16 mouse cellular contexts compared by ENCODE assay signal in genomic region chr16:45999374-46000191, GRCm38 (mm10). TPM values are rescaled to one million over a fixed set of nuclear protein-coding genes. Genes with fewer than 3 reads are reported as not detected.
DNase-seq lines count a peak whose midpoint lies in the region; ATAC-seq and TF ChIP-seq lines count a peak whose summit lies in the region.
"Had no signal": no experiment of that assay in that cellular context is flagged by ENCODE, and none has a peak within 500 bp of the region (broad histone marks: within the 10 kb centered on the region; RNA-seq: fewer than 3 reads in every experiment).

No protein-coding gene starts in this region.

- WGBS in forebrain, embryonic 10.5 days: 72% methylated on average over 10 of the region's 10 CpGs
- 35% methylated on average over 10 of the region's 10 CpGs for WGBS in hindbrain, embryonic 13.5 days
- WGBS in neural tube, embryonic 13.5 days: 30% methylated on average over 10 of the region's 10 CpGs
- WGBS in kidney, adult 2 months: 53% methylated on average over 10 of the region's 10 CpGs
- WGBS in heart, adult 2 months: 76% methylated on average over 10 of the region's 10 CpGs

- H3K79me2 ChIP-seq in heart, adult 2 months (replicated peaks; ENCODE audit: control insufficient read depth, insufficient read depth, low read length): no peaks in the 10 kb centered on the region

- H3K4me1 ChIP-seq in forebrain, embryonic 10.5 days: peaks cover 24% of the 10 kb centered on the region
- peaks cover 16% of the 10 kb centered on the region for H3K4me1 ChIP-seq in hindbrain, embryonic 13.5 days (replicated peaks)
- peaks cover 15% of the 10 kb centered on the region; the same call in 1 of the 2 replicates for H3K4me1 ChIP-seq in neural tube, embryonic 13.5 days (replicated peaks)
- no peaks in the 10 kb centered on the region for H3K4me1 ChIP-seq in kidney, adult 2 months (ENCODE audit: control insufficient read depth, insufficient read depth, low read length)
- no peaks in the 10 kb centered on the region for H3K4me1 ChIP-seq in heart, adult 2 months (ENCODE audit: control insufficient read depth, insufficient read depth, low read length)
- H3K4me1 ChIP-seq: limb, embryonic 15.5 days; stomach, embryonic 15.5 days had no signal

- no peak for TF ChIP-seq POLR2A in kidney, adult 2 months (IDR thresholded peaks at IDR 0.05; ENCODE audit: low read depth, low read length)
- no peak for TF ChIP-seq POLR2A in heart, adult 2 months (IDR thresholded peaks at IDR 0.05; ENCODE audit: insufficient read depth, low read depth, low read length)

- no peaks in the 10 kb centered on the region for H3K27me3 ChIP-seq in forebrain, embryonic 10.5 days (ENCODE audit: poor library complexity, severe bottlenecking)
- H3K27me3 ChIP-seq in hindbrain, embryonic 13.5 days: peaks cover 12% of the 10 kb centered on the region
- no peaks in the 10 kb centered on the region for H3K27me3 ChIP-seq in neural tube, embryonic 13.5 days
- no peaks in the 10 kb centered on the region for H3K27me3 ChIP-seq in kidney, adult 2 months (replicated peaks; ENCODE audit: control insufficient read depth, insufficient read depth, low read length)
- H3K27me3 ChIP-seq in heart, adult 2 months (ENCODE audit: control insufficient read depth, insufficient read depth, low read length): no peaks in the 10 kb centered on the region
- H3K27me3 ChIP-seq: limb, embryonic 15.5 days; stomach, embryonic 15.5 days had no signal

- DNase-seq in left cerebral cortex, adult 2 months (ENCODE audit: extremely low spot score in 1 of 2, low spot score in 2 of 2): no peak
- no peak for DNase-seq in left cerebral cortex, adult 8-10 months (ENCODE audit: low spot score in 2 of 2)
- DNase-seq in forebrain, embryonic 10.5 days (ENCODE audit: extremely low spot score, low spot score): no peak
- no peak for DNase-seq in kidney, adult 2 months
- DNase-seq in kidney, postnatal 36 days: no peak
- DNase-seq in heart, adult 2 months: no peak
- DNase-seq: heart, adult 18-20 months; heart, postnatal 4 days; layer of hippocampus, postnatal 36 days; right cerebral cortex, postnatal 25 days; thymus, postnatal 4 days had no signal

- intact Hi-C loops in left cerebral cortex, adult 2 months (cut with DNase I): no loop called here
- intact Hi-C loops in heart, adult 2 months (cut with DNase I): no loop called here

- ATAC-seq in hindbrain, embryonic 13.5 days (ENCODE audit: low FRiP score): peak; percentile 79
- peak; percentile 48 for ATAC-seq in neural tube, embryonic 13.5 days (ENCODE audit: low read depth)

- no peaks in the 10 kb centered on the region for H3K9me3 ChIP-seq in forebrain, embryonic 10.5 days
- H3K9me3 ChIP-seq in hindbrain, embryonic 13.5 days: no peaks in the 10 kb centered on the region
- no peaks in the 10 kb centered on the region for H3K9me3 ChIP-seq in neural tube, embryonic 13.5 days
- H3K9me3 ChIP-seq: limb, embryonic 15.5 days; stomach, embryonic 15.5 days had no signal

- H3K36me3 ChIP-seq in forebrain, embryonic 10.5 days (replicated peaks): no peaks in the 10 kb centered on the region
- no peaks in the 10 kb centered on the region for H3K36me3 ChIP-seq in hindbrain, embryonic 13.5 days
- H3K36me3 ChIP-seq in neural tube, embryonic 13.5 days: 0 out of 2 replicates have a peak, but pooled peaks cover 3% of the 10 kb centered on the region
- H3K36me3 ChIP-seq in kidney, adult 2 months (ENCODE audit: control insufficient read depth, insufficient read depth, low read length): no peaks in the 10 kb centered on the region
- no peaks in the 10 kb centered on the region for H3K36me3 ChIP-seq in heart, adult 2 months (ENCODE audit: control insufficient read depth, insufficient read depth, low read length)
- H3K36me3 ChIP-seq: limb, embryonic 15.5 days; stomach, embryonic 15.5 days had no signal

- no peak overlapping the region for H3K4me2 ChIP-seq in hindbrain, embryonic 13.5 days
- H3K4me2 ChIP-seq in neural tube, embryonic 13.5 days: no peak overlapping the region
- H3K4me2 ChIP-seq: limb, embryonic 15.5 days; stomach, embryonic 15.5 days had no signal

- no peak overlapping the region for H3K9ac ChIP-seq in hindbrain, embryonic 13.5 days
- no peak overlapping the region for H3K9ac ChIP-seq in neural tube, embryonic 13.5 days
- no peak overlapping the region for H3K9ac ChIP-seq in heart, adult 2 months (ENCODE audit: low read depth, low read length)
- H3K9ac ChIP-seq: limb, embryonic 15.5 days; stomach, embryonic 15.5 days had no signal

- no peak overlapping the region; the same call in 1 of the 2 replicates for H3K27ac ChIP-seq in left cerebral cortex, adult 2 months
- peak overlapping the region; percentile 53; the same call in 1 of the 2 replicates for H3K27ac ChIP-seq in forebrain, embryonic 10.5 days
- no peak overlapping the region for H3K27ac ChIP-seq in hindbrain, embryonic 13.5 days
- no peak overlapping the region for H3K27ac ChIP-seq in neural tube, embryonic 13.5 days (replicated peaks)
- H3K27ac ChIP-seq in kidney, adult 2 months (ENCODE audit: insufficient read depth, low read depth, low read length): no peak overlapping the region
- no peak overlapping the region for H3K27ac ChIP-seq in heart, adult 2 months
- H3K27ac ChIP-seq: kidney, postnatal 0 days; limb, embryonic 15.5 days; stomach, embryonic 15.5 days had no signal

- H3K4me3 ChIP-seq in left cerebral cortex, adult 2 months: no peak overlapping the region
- H3K4me3 ChIP-seq in forebrain, embryonic 10.5 days: no peak overlapping the region
- H3K4me3 ChIP-seq in hindbrain, embryonic 13.5 days: no peak overlapping the region
- no peak overlapping the region for H3K4me3 ChIP-seq in neural tube, embryonic 13.5 days
- H3K4me3 ChIP-seq in kidney, adult 2 months (ENCODE audit: insufficient read depth, low read depth, low read length): no peak overlapping the region
- no peak overlapping the region for H3K4me3 ChIP-seq in heart, adult 2 months
- H3K4me3 ChIP-seq: limb, embryonic 15.5 days; stomach, embryonic 15.5 days had no signal

- TF ChIP-seq EP300 in heart, adult 2 months (IDR thresholded peaks at IDR 0.05; ENCODE audit: insufficient read depth, low read depth, low read length): no peak

- peak; percentile 14 for TF ChIP-seq CTCF in left cerebral cortex, adult 2 months (IDR thresholded peaks at IDR 0.05)
- TF ChIP-seq CTCF in kidney, adult 2 months (conservative IDR thresholded peaks at IDR 0.05; ENCODE audit: insufficient read depth, insufficient read length, low read depth, low read length): no peak
- no peak for TF ChIP-seq CTCF in heart, adult 2 months (IDR thresholded peaks at IDR 0.05)

RNA-seq across cellular contexts. Expression of gene Plcxd2, which starts 10.4 kb away (rescaled TPM):
- 10 to 100 TPM; 83.0 to 88.9 TPM for total RNA-seq in left cerebral cortex, adult 2 months (2021)
- total RNA-seq in left cerebral cortex, adult 8-10 months (2022): 10 to 100 TPM; 53.2 to 61.9 (median 56.1) TPM
- polyA plus RNA-seq in forebrain, embryonic 10.5 days (2016; fragmentation: Nextera tagmentation; extraction: Ambion mirVana): 3.4 and 4.4 TPM in 2 replicates
- 7.9 and 8.4 TPM in 2 replicates for polyA plus RNA-seq in hindbrain, embryonic 13.5 days (2015; fragmentation: Nextera tagmentation; extraction: Ambion mirVana)
- polyA plus RNA-seq in neural tube, embryonic 13.5 days (2015; fragmentation: Nextera tagmentation; extraction: Ambion mirVana): 9.0 and 9.4 TPM in 2 replicates
- 1.4 and 1.7 TPM in 2 replicates for polyA plus RNA-seq in kidney, adult 2 months (2012; rRNA removed)
- total RNA-seq in heart, adult 2 months (2021): under 1 TPM; 0.10 to 0.18 TPM
- 0.18 and 0.26 TPM in 2 replicates for polyA plus RNA-seq in heart, adult 2 months (2012; rRNA removed)

RNA-seq across cellular contexts. Expression of gene Phldb2, which starts 46.2 kb away (rescaled TPM):
- 1 to 10 TPM; 6.0 to 6.1 TPM for total RNA-seq in left cerebral cortex, adult 2 months (2021)
- total RNA-seq in left cerebral cortex, adult 8-10 months (2022): 1 to 10 TPM; 6.1 to 8.0 (median 7.6) TPM
- 28.0 and 28.3 TPM in 2 replicates for polyA plus RNA-seq in forebrain, embryonic 10.5 days (2016; fragmentation: Nextera tagmentation; extraction: Ambion mirVana)
- 12.5 and 13.3 TPM in 2 replicates for polyA plus RNA-seq in hindbrain, embryonic 13.5 days (2015; fragmentation: Nextera tagmentation; extraction: Ambion mirVana)
- polyA plus RNA-seq in neural tube, embryonic 13.5 days (2015; fragmentation: Nextera tagmentation; extraction: Ambion mirVana): 14.6 and 16.1 TPM in 2 replicates
- 55.4 and 73.5 TPM in 2 replicates for polyA plus RNA-seq in kidney, adult 2 months (2012; rRNA removed)
- total RNA-seq in heart, adult 2 months (2021): 10 to 100 TPM; 10.9 to 13.0 TPM
- 3.6 and 6.9 TPM in 2 replicates for polyA plus RNA-seq in heart, adult 2 months (2012; rRNA removed)
